Comparison of ENCODE assay signal across 11 mouse cellular contexts in the genomic region with DNA sequence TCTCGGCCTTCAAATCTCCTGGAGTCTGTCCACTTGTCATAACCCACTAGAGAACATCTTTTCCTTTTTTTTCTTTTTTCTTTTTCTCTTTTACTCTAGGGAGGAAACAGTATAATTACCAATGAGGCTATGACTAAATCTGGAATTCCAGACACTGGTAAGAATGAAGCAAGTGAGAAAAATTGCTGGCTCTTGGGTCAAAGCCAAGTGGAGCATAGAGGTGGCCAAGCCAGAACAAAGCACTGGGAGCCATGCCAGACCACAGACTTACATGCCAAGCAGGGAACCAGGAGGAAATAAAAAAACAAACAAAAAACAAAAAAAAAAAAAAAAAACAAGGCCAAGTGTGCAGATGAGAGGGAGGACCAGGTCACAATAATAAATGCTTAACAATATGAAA. TPM values are rescaled to one million over a fixed set of nuclear protein-coding genes. Genes with fewer than 3 reads are reported as not detected.
A peak's percentile ranks its signal among the peaks of the same experiment; 100 is the strongest.
DNase-seq lines count a peak whose midpoint lies in the region; ATAC-seq and TF ChIP-seq lines count a peak whose summit lies in the region.
"Had no signal": no experiment of that assay in that cellular context is flagged by ENCODE, and none has a peak within 500 bp of the region (broad histone marks: within the 10 kb centered on the region; RNA-seq: fewer than 3 reads in every experiment).

No protein-coding gene starts in this region.

- CTCF ChIA-PET in Patski (lab: Charles Lee), result no interaction called here

- no peak overlapping the region for H3K9ac ChIP-seq in kidney, embryonic 14.5 days (ENCODE audit: low read depth, low read length)
- H3K9ac ChIP-seq: embryonic facial prominence, embryonic 15.5 days had no signal

- no peak for TF ChIP-seq CTCF in Patski (IDR thresholded peaks at IDR 0.05)

- H3K27me3 ChIP-seq in kidney, embryonic 14.5 days (ENCODE audit: control insufficient read depth, insufficient read depth, low read length), result no peaks in the 10 kb centered on the region
- no peaks in the 10 kb centered on the region for H3K27me3 ChIP-seq in Patski
- H3K27me3 ChIP-seq: embryonic facial prominence, embryonic 15.5 days had no signal

- in situ Hi-C loops in Patski (cut with MboI; ENCODE audit: low pct_unique_long_range_greater_than_20kb), result no loop called here

- no peaks in the 10 kb centered on the region for H3K36me3 ChIP-seq in kidney, embryonic 14.5 days (ENCODE audit: control insufficient read depth, insufficient read depth, low read length)
- H3K36me3 ChIP-seq: embryonic facial prominence, embryonic 15.5 days had no signal

- no peaks in the 10 kb centered on the region for H3K4me1 ChIP-seq in kidney, embryonic 14.5 days (ENCODE audit: control insufficient read depth, insufficient read depth, low read length)
- H3K4me1 ChIP-seq: embryonic facial prominence, embryonic 15.5 days had no signal

- DNase-seq in kidney, adult 11 months, result peak; percentile 29
- DNase-seq in Patski (ENCODE audit: low read depth, low spot score), result peak; percentile 55
- peak; percentile 42 for DNase-seq in cerebellum, adult 11-12 months
- DNase-seq in kidney, adult 8-10 months, result peak; percentile 45 to 54
- peak; percentile 54 for DNase-seq in ovary, postnatal 14 days (ENCODE audit: low spot score)
- DNase-seq in thymus, postnatal 25 days, result no peak

- no peak overlapping the region for H3K27ac ChIP-seq in kidney, embryonic 14.5 days (ENCODE audit: low read depth, low read length)
- H3K27ac ChIP-seq: embryonic facial prominence, embryonic 15.5 days; layer of hippocampus, adult 2 months had no signal

- no peak overlapping the region for H3K4me3 ChIP-seq in kidney, embryonic 14.5 days (ENCODE audit: low read length)
- H3K4me3 ChIP-seq: embryonic facial prominence, embryonic 15.5 days; layer of hippocampus, adult 2 months had no signal

- no peaks in the 10 kb centered on the region for H3K9me3 ChIP-seq in kidney, embryonic 14.5 days (ENCODE audit: control insufficient read depth, low read length)
- H3K9me3 ChIP-seq: embryonic facial prominence, embryonic 15.5 days had no signal

- POLR2A ChIA-PET in Patski (lab: Charles Lee), result no interaction called here

- H3K4me2 ChIP-seq in kidney, embryonic 14.5 days (replicated peaks; ENCODE audit: low read depth, low read length), result no peak overlapping the region
- H3K4me2 ChIP-seq: embryonic facial prominence, embryonic 15.5 days had no signal

- 81% methylated on average over 1 of the region's 1 CpGs for WGBS in kidney, embryonic 14.5 days

- no peak for ATAC-seq in kidney, embryonic 14.5 days (ENCODE audit: low FRiP score, low TSS enrichment)
- ATAC-seq in Patski, result peak; percentile 83
- ATAC-seq in erythroblast, adult 5-6 weeks (replicated peaks; ENCODE audit: low FRiP score, poor library complexity, severe bottlenecking), result no peak

RNA-seq across cellular contexts. Expression of a gene that starts 35.6 kb away (rescaled TPM):
- polyA plus RNA-seq in kidney, embryonic 14.5 days (2014; fragmentation: Nextera tagmentation; extraction: Ambion mirVana), result not detected in 2 replicates
- polyA plus RNA-seq in Patski (2021), result not detected
- not detected in 2 replicates for total RNA-seq in erythroblast, adult 5-6 weeks (2015; ENCODE audit: low replicate concordance)
- total RNA-seq in erythroblast, adult 5-6 weeks (2017; ENCODE audit: low replicate concordance), result not detected in 2 replicates
- total RNA-seq: MEL had no signal
